Mouse (Mus musculus) forebrain, embryonic 15.5 days (tissue): ENCODE measurements around the gene Diablo. TPM values are rescaled to one million over a fixed set of nuclear protein-coding genes. Genes with fewer than 3 reads are reported as not detected.

Experiments used
- ATAC-seq: fragments of 200-750 bp; cut with Nextera tagmentation; replicated peaks from 2 replicates; pipeline ENCODE4 v1.8.0; 2017; ENCODE audit warnings: mild to moderate bottlenecking, moderate TSS enrichment, moderate library complexity
- H3K27ac ChIP-seq: fragments of 300-500 bp; sonication (generic); replicated peaks from 2 replicates; pipeline ENCODE4 v1.5.1; 2015; ENCODE audit warnings: mild to moderate bottlenecking, inconsistent platforms
- H3K27me3 ChIP-seq: fragments of 300-500 bp; sonication (generic); 2 replicates; pipeline ENCODE4 v1.6.1; 2015; ENCODE audit warnings: inconsistent platforms
- H3K36me3 ChIP-seq: fragments of 300-500 bp; sonication (generic); 2 replicates; pipeline ENCODE4 v1.6.1; 2015; ENCODE audit warnings: mild to moderate bottlenecking, inconsistent platforms
- H3K4me1 ChIP-seq: fragments of 300-500 bp; sonication (generic); 2 replicates; pipeline ENCODE4 v1.6.1; 2015; ENCODE audit warnings: inconsistent platforms
- H3K4me2 ChIP-seq: fragments of 300-500 bp; sonication (generic); replicated peaks from 2 replicates; pipeline ENCODE4 v1.6.1; 2015; ENCODE audit warnings: mild to moderate bottlenecking, inconsistent platforms
- H3K4me3 ChIP-seq: fragments of 300-500 bp; sonication (generic); 2 replicates; pipeline ENCODE4 v1.5.1; 2015; ENCODE audit warnings: mild to moderate bottlenecking, inconsistent platforms
- H3K9ac ChIP-seq: fragments of 300-500 bp; sonication (generic); replicated peaks from 2 replicates; pipeline ENCODE4 v1.6.1; 2015; ENCODE audit warnings: mild to moderate bottlenecking, inconsistent platforms
- H3K9me3 ChIP-seq: fragments of 300-500 bp; sonication (generic); 2 replicates; pipeline ENCODE4 v1.6.1; 2016; ENCODE audit warnings: inconsistent platforms
- WGBS: fragments of 180-500 bp; shearing (Covaris S2); methylation state at CpG from one replicate; pipeline ENCODE4 v1.1.7; 2015; ENCODE audit warnings: mixed read lengths; 5-methylcytosine and 5-hydroxymethylcytosine counted together
- polyA plus RNA-seq: library from polyadenylated mRNA; unstranded; fragments of >200 nt; fragmentation: Nextera tagmentation; extraction: Ambion mirVana; gene quantifications from 2 replicates; pipeline ENCODE4 v1.2.1, GENCODE M21; 2015

Gene Diablo
- polyA plus RNA-seq = 113 and 119 TPM in 2 replicates

- no peaks in the 10 kb centered on the region for H3K9me3 ChIP-seq
- WGBS = under 1% methylated on average over 82 of the region's 82 CpGs
- H3K27ac ChIP-seq = peak within 1 kb of the TSS; percentile 85
- H3K4me2 ChIP-seq = peak within 1 kb of the TSS; percentile 94
- H3K36me3 ChIP-seq = peaks cover 16% of the 10 kb centered on the region
- H3K9ac ChIP-seq = peak within 1 kb of the TSS; percentile 73
- H3K4me3 ChIP-seq = peak within 1 kb of the TSS; percentile 81
- peak; percentile 98 for ATAC-seq
- peaks cover 28% of the 10 kb centered on the region for H3K4me1 ChIP-seq
- H3K27me3 ChIP-seq = no peaks in the 10 kb centered on the region
These were observed at the start of gene Diablo for GRCm38 (mm10) chr5:123523692-123524392. Diablo (minus strand) TSS chr5:123524176.

DNA sequence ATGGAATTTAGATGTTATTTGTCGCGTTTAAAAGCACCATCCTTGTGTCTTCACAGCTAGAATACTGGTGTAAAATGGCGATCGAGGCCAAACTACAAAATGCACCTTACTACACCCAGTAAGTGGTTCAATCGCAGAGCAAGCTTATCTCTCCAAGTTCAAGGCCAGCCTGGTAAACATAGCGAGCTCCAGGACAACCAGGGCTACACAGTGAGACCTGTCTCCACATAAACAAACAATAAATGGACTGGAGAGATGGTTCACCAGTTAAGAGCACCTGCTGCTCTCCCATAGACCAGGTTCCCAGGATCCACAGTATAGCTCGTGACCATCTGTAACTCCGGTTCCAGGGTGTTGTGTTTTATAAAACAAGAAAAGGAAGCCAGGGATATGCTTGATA is 49.4 kb upstream of the Diablo start:
- WGBS = 64% methylated on average over 8 of the region's 8 CpGs
- peaks cover 12% of the 10 kb centered on the region for H3K4me1 ChIP-seq
- peak; percentile 21; the same call in 1 of the 2 replicates for ATAC-seq
- H3K27me3 ChIP-seq = no peaks in the 10 kb centered on the region
- H3K9ac ChIP-seq = no peak overlapping the region
- H3K4me3 ChIP-seq = peak overlapping the region; percentile 94
- H3K36me3 ChIP-seq = peaks cover 24% of the 10 kb centered on the region
- H3K27ac ChIP-seq = no peak overlapping the region
- H3K9me3 ChIP-seq = no peaks in the 10 kb centered on the region
- H3K4me2 ChIP-seq = peak overlapping the region; percentile 41

DNA sequence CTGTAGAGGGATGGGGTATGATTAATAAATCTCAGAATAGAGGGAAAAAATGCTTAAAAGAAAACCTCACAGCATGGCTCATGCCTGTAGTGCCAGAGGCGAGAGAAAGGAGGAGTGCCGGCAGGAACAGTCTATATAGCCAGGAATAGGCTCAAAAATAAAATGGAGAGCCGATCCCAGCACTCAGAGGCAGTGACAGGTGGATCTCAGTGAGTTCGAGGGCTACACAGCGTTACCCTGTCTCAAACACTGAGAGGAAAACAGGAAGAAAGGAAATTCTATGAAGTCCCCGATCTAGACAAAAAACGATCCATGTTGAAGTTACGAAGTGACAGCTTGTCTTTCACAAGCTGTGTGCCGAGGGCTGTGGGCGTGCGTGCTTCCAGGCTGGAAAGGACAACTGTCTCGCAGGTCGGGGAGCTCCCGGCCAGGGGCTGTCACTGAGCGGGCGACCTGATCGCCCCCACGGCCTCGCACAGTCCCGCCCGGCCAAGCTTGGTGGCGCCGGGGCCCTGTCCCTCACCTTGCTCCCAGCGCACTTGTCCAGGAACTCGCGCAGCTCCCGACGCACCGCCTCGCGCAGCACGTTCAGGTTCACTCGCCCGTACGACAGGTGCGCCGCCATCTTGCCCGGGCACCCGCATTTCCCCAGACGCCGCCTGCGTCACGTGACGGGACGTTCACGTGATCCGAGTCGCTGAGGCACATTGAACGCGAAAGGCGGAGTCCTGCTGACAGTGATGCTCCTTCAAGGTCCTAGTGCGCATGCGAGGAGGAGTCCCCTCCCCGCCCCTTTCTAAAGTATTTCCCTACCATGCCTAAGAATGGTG is 48.6 kb upstream of the Diablo start, which contains the start of gene Vps33a:
Vps33a (minus strand) TSS at position 682 of the 830 bp plus-strand sequence.
- Histone ChIP-seq H3K9ac (peak within 1 kb of the TSS; percentile 82), H3K4me2 (peak within 1 kb of the TSS; percentile 71), H3K36me3 (peaks cover 21% of the 10 kb centered on the region), H3K27me3 (no peaks in the 10 kb centered on the region), H3K27ac (peak within 1 kb of the TSS; percentile 80), H3K4me3 (peak within 1 kb of the TSS; percentile 94), H3K9me3 (no peaks in the 10 kb centered on the region), H3K4me1 (peaks cover 12% of the 10 kb centered on the region)
- under 1% methylated on average over 54 of the region's 54 CpGs for WGBS
- ATAC-seq = peak; percentile 94

DNA sequence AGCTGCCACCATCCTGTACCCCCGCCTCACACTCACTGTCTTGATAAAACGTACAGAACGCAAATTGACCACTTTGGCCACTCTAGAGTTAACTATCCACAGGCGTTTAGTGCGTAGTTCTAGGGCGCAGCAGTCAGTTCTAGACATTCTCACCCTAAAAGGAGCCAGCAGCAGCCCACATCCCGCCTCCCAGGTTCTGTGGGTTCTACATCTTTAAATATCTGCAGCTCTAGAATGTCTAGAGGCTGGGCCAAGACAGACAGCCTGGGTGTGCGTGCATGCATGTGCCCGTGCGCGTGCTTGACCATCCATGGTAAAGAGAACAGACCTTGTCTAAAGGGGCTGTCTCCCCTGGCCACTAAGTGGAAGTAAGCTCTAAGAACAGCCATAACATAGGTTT is 37.2 kb upstream of the Diablo start:
- no peaks in the 10 kb centered on the region for H3K27me3 ChIP-seq
- no peak for ATAC-seq
- H3K27ac ChIP-seq = no peak overlapping the region
- H3K9me3 ChIP-seq = no peaks in the 10 kb centered on the region
- H3K4me2 ChIP-seq = no peak overlapping the region
- H3K36me3 ChIP-seq = peaks cover 88% of the 10 kb centered on the region
- H3K4me1 ChIP-seq = no peaks in the 10 kb centered on the region
- 92% methylated on average over 11 of the region's 11 CpGs for WGBS
- H3K9ac ChIP-seq = no peak overlapping the region
- no peak overlapping the region for H3K4me3 ChIP-seq

- Histone ChIP-seq H3K27ac (no peak overlapping the region), H3K4me2 (no peak overlapping the region), H3K9me3 (no peaks in the 10 kb centered on the region), H3K36me3 (peaks cover 81% of the 10 kb centered on the region), H3K9ac (no peak overlapping the region), H3K4me3 (no peak overlapping the region), H3K4me1 (no peaks in the 10 kb centered on the region), H3K27me3 (no peaks in the 10 kb centered on the region)
- 95% methylated on average over 8 of the region's 8 CpGs for WGBS
- no peak for ATAC-seq
These were observed 35.6 kb upstream of the Diablo start for GRCm38 (mm10) chr5:123559588-123559987.

DNA sequence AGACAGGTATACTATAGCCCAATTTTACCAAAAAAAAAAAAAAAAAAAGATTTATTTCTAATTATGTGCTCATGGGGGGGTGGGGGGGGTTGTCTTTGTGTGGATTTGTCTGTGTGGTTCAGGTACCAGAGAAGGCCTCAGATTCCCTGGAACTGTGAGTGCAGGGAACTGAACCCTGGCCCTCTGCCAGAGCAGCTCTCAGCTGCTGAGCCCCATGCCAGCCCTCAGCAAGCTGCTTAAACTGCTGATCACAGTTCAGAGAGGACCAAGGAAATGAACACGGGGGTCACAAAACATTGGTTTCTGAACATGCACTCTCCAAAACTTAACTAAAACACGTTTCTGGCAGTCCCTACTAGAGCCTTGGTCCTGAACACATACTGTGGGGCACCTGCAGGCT is 32.5 kb upstream of the Diablo start:
- H3K27ac ChIP-seq = no peak overlapping the region
- H3K4me2 ChIP-seq = no peak overlapping the region
- WGBS = 63% methylated on average over 2 of the region's 2 CpGs
- no peaks in the 10 kb centered on the region for H3K27me3 ChIP-seq
- no peaks in the 10 kb centered on the region for H3K4me1 ChIP-seq
- ATAC-seq = no peak
- H3K36me3 ChIP-seq = peaks cover 50% of the 10 kb centered on the region
- no peak overlapping the region for H3K9ac ChIP-seq
- no peaks in the 10 kb centered on the region for H3K9me3 ChIP-seq
- no peak overlapping the region for H3K4me3 ChIP-seq

GRCm38 (mm10) chr5:123555693-123556092 is 31.7 kb upstream of the Diablo start:
- WGBS = 91% methylated on average over 7 of the region's 7 CpGs
- H3K4me3 ChIP-seq = no peak overlapping the region

DNA sequence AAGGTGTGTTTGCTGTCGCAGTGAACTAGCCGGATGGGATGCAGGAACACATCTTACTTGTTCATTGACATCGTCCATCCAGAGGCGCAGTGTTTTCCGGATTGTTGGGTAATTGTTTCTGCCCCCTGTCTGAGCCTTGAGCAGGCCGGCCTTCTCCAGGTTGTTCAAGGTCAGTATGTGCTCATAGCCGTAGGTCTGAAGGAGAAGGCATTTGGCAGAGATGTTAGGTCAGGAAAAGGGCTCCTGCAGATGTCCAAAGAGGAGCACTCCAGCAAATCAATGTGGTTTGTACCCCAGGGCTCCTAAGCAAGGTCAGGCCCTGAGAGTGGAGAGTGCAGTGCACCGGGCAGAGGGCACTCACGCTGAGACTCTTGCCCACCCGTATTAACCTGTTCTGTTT is 9.8 kb upstream of the Diablo start:
- 94% methylated on average over 10 of the region's 10 CpGs for WGBS

More at GRCm38 (mm10) chr5:123555693-123556092, 31.7 kb upstream of the Diablo start:
- ATAC-seq = no peak
- H3K4me2 ChIP-seq = no peak overlapping the region
- no peak overlapping the region for H3K9ac ChIP-seq
- H3K27ac ChIP-seq = no peak overlapping the region
- H3K9me3 ChIP-seq = no peaks in the 10 kb centered on the region
- no peaks in the 10 kb centered on the region for H3K27me3 ChIP-seq
- peaks cover 45% of the 10 kb centered on the region for H3K36me3 ChIP-seq
- no peaks in the 10 kb centered on the region for H3K4me1 ChIP-seq

GRCm38 (mm10) chr5:123530056-123530455 is 6.1 kb upstream of the Diablo start:
- ATAC-seq = no peak
- no peak overlapping the region for H3K4me3 ChIP-seq

More for the DNA sequence above, 9.8 kb upstream of the Diablo start:
- Histone ChIP-seq H3K4me2 (no peak overlapping the region), H3K4me3 (no peak overlapping the region), H3K9me3 (no peaks in the 10 kb centered on the region), H3K27me3 (no peaks in the 10 kb centered on the region), H3K4me1 (no peaks in the 10 kb centered on the region), H3K9ac (no peak overlapping the region), H3K27ac (no peak overlapping the region), H3K36me3 (peaks cover 84% of the 10 kb centered on the region)
- no peak for ATAC-seq

GRCm38 (mm10) chr5:123528641-123529040 is 4.7 kb upstream of the Diablo start:
- peaks cover 6% of the 10 kb centered on the region for H3K4me1 ChIP-seq

More at GRCm38 (mm10) chr5:123530056-123530455, 6.1 kb upstream of the Diablo start:
- Histone ChIP-seq H3K9ac (no peak overlapping the region), H3K27ac (no peak overlapping the region), H3K4me1 (no peaks in the 10 kb centered on the region), H3K4me2 (no peak overlapping the region), H3K36me3 (peaks cover 69% of the 10 kb centered on the region), H3K27me3 (no peaks in the 10 kb centered on the region), H3K9me3 (no peaks in the 10 kb centered on the region)
- 86% methylated on average over 8 of the region's 8 CpGs for WGBS

GRCm38 (mm10) chr5:123525916-123526495 is 2.0 kb upstream of the Diablo start:
- 90% methylated on average over 9 of the region's 9 CpGs for WGBS
- Histone ChIP-seq H3K4me2 (no peak overlapping the region), H3K4me1 (peaks cover 28% of the 10 kb centered on the region), H3K9me3 (no peaks in the 10 kb centered on the region), H3K27me3 (no peaks in the 10 kb centered on the region), H3K27ac (no peak overlapping the region), H3K4me3 (no peak overlapping the region), H3K36me3 (peaks cover 29% of the 10 kb centered on the region), H3K9ac (no peak overlapping the region)
- no peak for ATAC-seq

More at GRCm38 (mm10) chr5:123528641-123529040, 4.7 kb upstream of the Diablo start:
- WGBS = 81% methylated on average over 7 of the region's 7 CpGs
- no peaks in the 10 kb centered on the region for H3K27me3 ChIP-seq
- no peaks in the 10 kb centered on the region for H3K9me3 ChIP-seq
- no peak for ATAC-seq
- H3K27ac ChIP-seq = no peak overlapping the region
- H3K36me3 ChIP-seq = peaks cover 55% of the 10 kb centered on the region
- H3K4me3 ChIP-seq = no peak overlapping the region
- H3K9ac ChIP-seq = no peak overlapping the region
- no peak overlapping the region for H3K4me2 ChIP-seq

DNA sequence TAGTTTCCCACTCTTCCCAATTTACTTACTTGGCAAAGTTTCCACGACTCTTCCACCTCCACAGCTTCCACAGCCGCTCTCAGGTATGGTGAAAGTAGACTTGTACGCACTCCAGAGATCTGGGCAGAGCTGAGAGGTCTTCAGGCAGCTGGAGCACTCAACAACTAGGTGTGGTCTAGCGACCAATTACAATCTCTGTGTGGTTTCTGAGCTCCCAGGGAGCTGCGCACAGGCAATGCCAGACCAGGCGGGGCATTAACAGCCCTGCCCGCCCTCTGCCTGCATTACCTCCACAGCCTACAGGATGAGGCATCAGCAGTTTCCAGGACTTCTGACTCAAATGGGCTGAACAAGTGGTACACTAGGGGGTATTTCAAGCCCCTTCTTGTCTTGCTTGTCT is 1.3 kb upstream of the Diablo start, which contains the start of gene Gm49027:
Gm49027 (minus strand) TSS at position 208 of the 400 bp plus-strand sequence.
- 85% methylated on average over 7 of the region's 7 CpGs for WGBS
- Histone ChIP-seq H3K36me3 (peaks cover 22% of the 10 kb centered on the region), H3K9me3 (no peaks in the 10 kb centered on the region), H3K27me3 (no peaks in the 10 kb centered on the region), H3K9ac (peak within 1 kb of the TSS; percentile 57), H3K4me2 (peak within 1 kb of the TSS; percentile 91), H3K27ac (peak within 1 kb of the TSS; percentile 85), H3K4me1 (peaks cover 28% of the 10 kb centered on the region), H3K4me3 (peak within 1 kb of the TSS; percentile 81)
- ATAC-seq = no peak
